ENCODE assay signal across 8 mouse cellular contexts in genomic region chr3:84478195-84478594, GRCm38 (mm10). TPM values are rescaled to one million over a fixed set of nuclear protein-coding genes. Genes with fewer than 3 reads are reported as not detected.
DNase-seq lines count a peak whose midpoint lies in the region; ATAC-seq and TF ChIP-seq lines count a peak whose summit lies in the region.

No protein-coding gene starts in this region.

- DNase-seq in kidney, postnatal 0 days (ENCODE audit: low spot score) = no peak
- no peak for DNase-seq in liver, embryonic 11.5 days (ENCODE audit: low spot score)
- DNase-seq in cerebellum, postnatal 25 days = no peak
- DNase-seq in layer of hippocampus, adult 11-12 months (ENCODE audit: low spot score) = no peak
- no peak for DNase-seq in testis, postnatal 10 days (ENCODE audit: low spot score)

- ATAC-seq in kidney, postnatal 0 days (replicated peaks; ENCODE audit: low FRiP score, low read depth) = no peak
- ATAC-seq in kidney, embryonic 16.5 days (ENCODE audit: low FRiP score, low TSS enrichment) = no peak
- ATAC-seq in liver, embryonic 11.5 days (replicated peaks; ENCODE audit: low FRiP score) = peak; percentile 50
- no peak for ATAC-seq in neural tube, embryonic 15.5 days (ENCODE audit: low FRiP score)

- TF ChIP-seq CTCF in kidney, postnatal 0 days (IDR thresholded peaks at IDR 0.05; ENCODE audit: low read depth) = no peak

- 24% methylated on average over 7 of the region's 7 CpGs for WGBS in kidney, postnatal 0 days
- WGBS in kidney, embryonic 16.5 days = 8% methylated on average over 7 of the region's 7 CpGs
- WGBS in liver, embryonic 11.5 days = 9% methylated on average over 7 of the region's 7 CpGs
- 6% methylated on average over 7 of the region's 7 CpGs for WGBS in neural tube, embryonic 15.5 days

- H3K9ac ChIP-seq in kidney, postnatal 0 days (ENCODE audit: low read depth, low read length) = no peak overlapping the region
- no peak overlapping the region for H3K9ac ChIP-seq in kidney, embryonic 16.5 days (replicated peaks; ENCODE audit: low read length)
- peak overlapping the region; percentile 82 for H3K9ac ChIP-seq in liver, embryonic 11.5 days (ENCODE audit: low read depth, low read length)
- no peak overlapping the region for H3K9ac ChIP-seq in neural tube, embryonic 15.5 days (replicated peaks)

- no peaks in the 10 kb centered on the region for H3K9me3 ChIP-seq in kidney, postnatal 0 days (replicated peaks; ENCODE audit: low read length)
- no peaks in the 10 kb centered on the region for H3K9me3 ChIP-seq in kidney, embryonic 16.5 days (ENCODE audit: low read length)
- no peaks in the 10 kb centered on the region for H3K9me3 ChIP-seq in erythroblast, embryonic 14.5 days (ENCODE audit: control insufficient read depth, low read length)
- H3K9me3 ChIP-seq in liver, embryonic 11.5 days (ENCODE audit: control insufficient read depth, low read length) = no peaks in the 10 kb centered on the region
- no peaks in the 10 kb centered on the region for H3K9me3 ChIP-seq in neural tube, embryonic 15.5 days (replicated peaks)

- H3K27ac ChIP-seq in kidney, postnatal 0 days = no peak overlapping the region
- no peak overlapping the region for H3K27ac ChIP-seq in kidney, embryonic 16.5 days (ENCODE audit: low read length)
- peak overlapping the region; percentile 41; the same call in 1 of the 2 replicates for H3K27ac ChIP-seq in liver, embryonic 11.5 days (ENCODE audit: low read depth, low read length)
- no peak overlapping the region for H3K27ac ChIP-seq in neural tube, embryonic 15.5 days (replicated peaks)

- H3K4me2 ChIP-seq in kidney, postnatal 0 days (ENCODE audit: low read length) = peak overlapping the region; percentile 100; the same call in 1 of the 2 replicates
- H3K4me2 ChIP-seq in kidney, embryonic 16.5 days (replicated peaks; ENCODE audit: low read depth, low read length) = no peak overlapping the region
- H3K4me2 ChIP-seq in liver, embryonic 11.5 days = peak overlapping the region; percentile 100
- peak overlapping the region; percentile 93 for H3K4me2 ChIP-seq in neural tube, embryonic 15.5 days

- H3K4me3 ChIP-seq in kidney, postnatal 0 days (replicated peaks; ENCODE audit: low read depth, low read length) = no peak overlapping the region
- no peak overlapping the region for H3K4me3 ChIP-seq in kidney, embryonic 16.5 days (ENCODE audit: low read length)
- H3K4me3 ChIP-seq in erythroblast, embryonic 14.5 days (replicated peaks) = peak overlapping the region; percentile 74
- peak overlapping the region; percentile 77 for H3K4me3 ChIP-seq in liver, embryonic 11.5 days (ENCODE audit: low read depth, low read length)
- H3K4me3 ChIP-seq in neural tube, embryonic 15.5 days (replicated peaks) = peak overlapping the region; percentile 77

- H3K4me1 ChIP-seq in kidney, postnatal 0 days (replicated peaks; ENCODE audit: insufficient read depth, low read length) = peaks cover 18% of the 10 kb centered on the region; the same call in 1 of the 2 replicates
- H3K4me1 ChIP-seq in kidney, embryonic 16.5 days (ENCODE audit: insufficient read depth, low read length) = peaks cover 25% of the 10 kb centered on the region
- peaks cover 69% of the 10 kb centered on the region for H3K4me1 ChIP-seq in erythroblast, embryonic 14.5 days (ENCODE audit: control insufficient read depth)
- peaks cover 47% of the 10 kb centered on the region for H3K4me1 ChIP-seq in liver, embryonic 11.5 days (replicated peaks; ENCODE audit: control insufficient read depth, insufficient read depth, low read length)
- peaks cover 37% of the 10 kb centered on the region for H3K4me1 ChIP-seq in neural tube, embryonic 15.5 days

- H3K36me3 ChIP-seq in kidney, postnatal 0 days (ENCODE audit: insufficient read depth, low read length) = no peaks in the 10 kb centered on the region
- no peaks in the 10 kb centered on the region for H3K36me3 ChIP-seq in kidney, embryonic 16.5 days (ENCODE audit: insufficient read depth, low read length)
- H3K36me3 ChIP-seq in erythroblast, embryonic 14.5 days (ENCODE audit: control insufficient read depth) = peaks cover 54% of the 10 kb centered on the region
- no peaks in the 10 kb centered on the region for H3K36me3 ChIP-seq in liver, embryonic 11.5 days (ENCODE audit: control insufficient read depth, insufficient read depth, low read length)
- no peaks in the 10 kb centered on the region for H3K36me3 ChIP-seq in neural tube, embryonic 15.5 days

- peaks cover 10% of the 10 kb centered on the region for H3K27me3 ChIP-seq in kidney, postnatal 0 days (ENCODE audit: insufficient read depth, low read length)
- H3K27me3 ChIP-seq in kidney, embryonic 16.5 days (ENCODE audit: insufficient read depth, low read length) = peaks cover 25% of the 10 kb centered on the region
- H3K27me3 ChIP-seq in erythroblast, embryonic 14.5 days (ENCODE audit: control insufficient read depth) = peaks cover 50% of the 10 kb centered on the region
- H3K27me3 ChIP-seq in liver, embryonic 11.5 days (replicated peaks; ENCODE audit: control insufficient read depth, insufficient read depth, low read length) = peaks cover 55% of the 10 kb centered on the region
- peaks cover 14% of the 10 kb centered on the region for H3K27me3 ChIP-seq in neural tube, embryonic 15.5 days (replicated peaks)

RNA-seq across cellular contexts. Expression of gene Fhdc1, which starts 2.0 kb away (rescaled TPM):
- polyA plus RNA-seq in kidney, postnatal 0 days (2015; fragmentation: Nextera tagmentation; extraction: Ambion mirVana) = 3.3 and 4.0 TPM in 2 replicates
- 3.1 and 3.9 TPM in 2 replicates for polyA plus RNA-seq in kidney, embryonic 16.5 days (2015; fragmentation: Nextera tagmentation; extraction: Ambion mirVana)
- 47.7 and 62.0 TPM in 2 replicates for polyA plus RNA-seq in erythroblast, embryonic 14.5 days (2012)
- 7.6 and 11.6 TPM in 2 replicates for polyA plus RNA-seq in liver, embryonic 11.5 days (2014; fragmentation: Nextera tagmentation; extraction: Ambion mirVana)
- 6.5 and 7.0 TPM in 2 replicates for polyA plus RNA-seq in neural tube, embryonic 15.5 days (2015; fragmentation: Nextera tagmentation; extraction: Ambion mirVana)

Comparison
In these comparisons a context has a peak if more than half of its experiments do, and no peak if none do; other contexts are left out.
1. H3K4me3 ChIP-seq: peak in erythroblast, embryonic 14.5 days (single experiment), liver, embryonic 11.5 days (single experiment) and neural tube, embryonic 15.5 days (single experiment); none in kidney, postnatal 0 days (single experiment) and kidney, embryonic 16.5 days (single experiment).